Mouse (Mus musculus) forebrain, embryonic 13.5 days (tissue): Measurements from ENCODE around the gene Gmip. TPM values are rescaled to one million over a fixed set of nuclear protein-coding genes. Genes with fewer than 3 reads are reported as not detected.

Source experiments
- ATAC-seq: fragments of 200-750 bp; cut with Nextera tagmentation; 2 replicates; pipeline ENCODE4 v1.8.0; 2017
- H3K27ac ChIP-seq: fragments of 300-500 bp; sonication (generic); 2 replicates; pipeline ENCODE4 v1.5.1; 2015; ENCODE audit warnings: inconsistent platforms, mild to moderate bottlenecking, moderate library complexity
- H3K27me3 ChIP-seq: fragments of 300-500 bp; sonication (generic); 2 replicates; pipeline ENCODE4 v1.6.1; 2015; ENCODE audit warnings: mild to moderate bottlenecking, inconsistent platforms
- H3K36me3 ChIP-seq: fragments of 300-500 bp; sonication (generic); 2 replicates; pipeline ENCODE4 v1.6.1; 2015; ENCODE audit warnings: mild to moderate bottlenecking, inconsistent platforms; ENCODE audit not compliant: poor library complexity, severe bottlenecking
- H3K4me1 ChIP-seq: fragments of 300-500 bp; sonication (generic); 2 replicates; pipeline ENCODE4 v1.6.1; 2015; ENCODE audit warnings: inconsistent platforms
- H3K4me2 ChIP-seq: fragments of 300-500 bp; sonication (generic); 2 replicates; pipeline ENCODE4 v1.6.1; 2015; ENCODE audit warnings: inconsistent platforms, mild to moderate bottlenecking, moderate library complexity
- H3K4me3 ChIP-seq: fragments of 300-500 bp; sonication (generic); 2 replicates; pipeline ENCODE4 v1.5.1; 2015; ENCODE audit warnings: mild to moderate bottlenecking, inconsistent platforms
- H3K9ac ChIP-seq: fragments of 300-500 bp; sonication (generic); 2 replicates; pipeline ENCODE4 v1.6.1; 2015; ENCODE audit warnings: mild to moderate bottlenecking, inconsistent platforms
- H3K9me3 ChIP-seq: fragments of 300-500 bp; sonication (generic); replicated peaks from 2 replicates; pipeline ENCODE4 v1.6.1; 2016; ENCODE audit warnings: inconsistent platforms
- WGBS: fragments of 180-500 bp; shearing (Covaris S2); methylation state at CpG from one replicate; pipeline ENCODE4 v1.1.7; 2015; 5-methylcytosine and 5-hydroxymethylcytosine counted together
- polyA plus RNA-seq: library from polyadenylated mRNA; unstranded; fragments of >200 nt; fragmentation: Nextera tagmentation; extraction: Ambion mirVana; gene quantifications from 2 replicates; pipeline ENCODE4 v1.2.1, GENCODE M21; 2015

Gmip gene
- polyA plus RNA-seq, 1 experiment from 2014 or later: 28.6 TPM

DNA sequence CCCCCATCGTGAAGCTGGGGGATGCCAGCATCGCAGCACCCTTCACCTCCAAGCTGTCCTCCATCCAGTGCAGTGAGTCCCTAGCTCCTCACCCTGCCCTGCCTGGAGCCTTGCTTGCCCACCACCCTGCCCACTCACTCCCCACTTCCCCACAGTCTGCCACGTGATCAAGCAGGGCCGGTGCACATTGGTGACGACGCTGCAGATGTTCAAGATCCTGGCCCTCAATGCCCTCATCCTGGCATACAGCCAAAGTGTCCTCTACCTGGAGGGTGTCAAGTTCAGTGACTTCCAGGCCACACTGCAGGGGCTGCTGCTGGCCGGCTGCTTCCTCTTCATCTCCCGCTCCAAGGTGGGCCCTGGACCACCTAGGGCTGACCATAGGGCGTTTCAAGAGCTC is 3.0 kb upstream of the Gmip start:
- Histone ChIP-seq H3K4me3 (no peak overlapping the region), H3K9me3 (no peaks in the 10 kb centered on the region), H3K4me1 (peaks cover 16% of the 10 kb centered on the region; the same call in 1 of the 2 replicates), H3K9ac (no peak overlapping the region), H3K27ac (no peak overlapping the region), H3K27me3 (no peaks in the 10 kb centered on the region), H3K4me2 (no peak overlapping the region), H3K36me3 (peaks cover 77% of the 10 kb centered on the region)
- WGBS: 93% methylated on average over 9 of the region's 9 CpGs
- no peak for ATAC-seq

DNA sequence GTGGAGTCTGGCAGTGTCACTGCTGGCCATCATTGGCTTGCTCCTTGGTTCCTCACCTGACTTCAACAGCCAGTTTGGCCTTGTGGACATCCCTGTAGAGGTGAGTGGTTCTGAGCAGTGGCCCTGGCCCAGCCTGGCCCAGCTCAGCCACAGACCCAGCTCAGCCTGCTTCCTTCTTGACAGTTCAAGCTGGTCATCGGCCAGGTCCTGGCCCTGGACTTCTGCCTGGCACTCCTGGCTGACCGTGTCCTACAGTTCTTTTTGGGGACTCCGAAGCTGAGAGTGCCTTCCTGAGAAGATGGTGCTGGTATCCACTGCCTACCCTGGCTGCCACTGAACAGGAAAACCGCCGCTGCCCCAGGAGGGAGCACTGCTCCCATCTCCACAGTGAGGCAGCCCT is 1.2 kb upstream of the Gmip start:
- H3K27me3 ChIP-seq: no peaks in the 10 kb centered on the region
- H3K4me3 ChIP-seq: no peak overlapping the region
- H3K9me3 ChIP-seq: no peaks in the 10 kb centered on the region
- WGBS: 94% methylated on average over 5 of the region's 5 CpGs
- H3K4me2 ChIP-seq: no peak overlapping the region
- H3K27ac ChIP-seq: no peak overlapping the region
- no peak for ATAC-seq
- no peak overlapping the region for H3K9ac ChIP-seq
- peaks cover 77% of the 10 kb centered on the region for H3K36me3 ChIP-seq
- H3K4me1 ChIP-seq: peaks cover 16% of the 10 kb centered on the region; the same call in 1 of the 2 replicates

DNA sequence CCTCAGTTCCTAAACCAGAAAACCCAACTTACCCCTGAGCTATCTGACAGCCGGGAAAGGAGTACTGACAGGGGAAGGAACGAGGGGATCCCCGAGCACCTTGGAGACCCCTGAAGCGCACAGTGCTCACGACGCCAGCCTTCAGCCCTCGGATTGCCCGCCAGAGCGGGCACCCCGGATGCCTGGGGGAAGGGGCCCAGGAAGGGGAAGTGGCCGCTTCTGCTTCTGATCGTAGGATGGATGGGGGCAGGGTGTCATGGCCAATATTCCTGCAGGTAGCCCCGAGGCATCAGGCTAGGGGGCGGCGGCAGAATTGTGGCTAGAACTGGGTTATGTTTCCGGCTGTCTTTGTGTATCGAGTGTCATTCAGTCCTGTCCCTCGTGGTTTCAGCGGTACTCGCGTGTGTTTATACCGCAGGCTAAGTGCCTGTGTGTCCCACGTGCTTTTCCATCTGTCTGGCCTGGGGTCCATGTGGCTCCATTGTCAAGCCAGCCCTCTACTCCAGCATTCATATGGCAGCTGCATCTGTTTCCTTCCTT is 455 bp downstream of the Gmip start:
- Histone ChIP-seq H3K4me1 (peaks cover 16% of the 10 kb centered on the region; the same call in 1 of the 2 replicates), H3K9ac (peak overlapping the region; percentile 78), H3K27ac (peak overlapping the region; percentile 63), H3K27me3 (no peaks in the 10 kb centered on the region), H3K4me2 (peak overlapping the region; percentile 86), H3K9me3 (no peaks in the 10 kb centered on the region), H3K36me3 (peaks cover 74% of the 10 kb centered on the region), H3K4me3 (peak overlapping the region; percentile 59)
- 3% methylated on average over 23 of the region's 23 CpGs for WGBS
- ATAC-seq: peak; percentile 73

GRCm38 (mm10) chr8:69809820-69810219 is 1.3 kb downstream of the Gmip start:
- WGBS: 65% methylated on average over 3 of the region's 3 CpGs
- Histone ChIP-seq H3K27ac (no peak overlapping the region), H3K4me2 (peak overlapping the region; percentile 86), H3K4me1 (peaks cover 16% of the 10 kb centered on the region; the same call in 1 of the 2 replicates), H3K9ac (peak overlapping the region; percentile 6; the same call in 1 of the 2 replicates), H3K4me3 (0 out of 2 replicates have a peak overlapping the region, but pooled peaks have one; percentile 3), H3K9me3 (no peaks in the 10 kb centered on the region), H3K27me3 (no peaks in the 10 kb centered on the region), H3K36me3 (peaks cover 75% of the 10 kb centered on the region)
- no peak for ATAC-seq

DNA sequence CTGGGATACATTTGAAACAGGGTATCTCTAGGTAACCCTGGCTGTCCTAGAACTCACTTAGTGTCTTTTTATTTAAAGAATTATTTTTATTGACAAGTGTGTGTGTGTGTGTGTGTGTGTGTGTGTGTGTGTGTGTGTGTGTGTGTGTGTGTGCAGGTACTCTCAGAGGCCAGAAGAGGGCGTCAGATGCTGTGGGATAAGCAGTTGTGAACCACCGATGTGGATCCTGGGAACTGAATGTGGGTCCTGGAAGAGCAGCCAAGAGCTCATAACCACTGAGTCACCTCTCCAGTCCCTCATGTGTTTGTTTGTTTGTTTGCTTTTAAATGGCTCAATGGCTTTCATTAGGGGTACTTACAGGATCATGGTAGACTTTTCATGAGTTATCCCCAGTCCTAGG is 6.4 kb downstream of the Gmip start:
- H3K36me3 ChIP-seq: peaks cover 78% of the 10 kb centered on the region
- H3K4me2 ChIP-seq: no peak overlapping the region
- H3K9me3 ChIP-seq: no peaks in the 10 kb centered on the region
- H3K27ac ChIP-seq: no peak overlapping the region
- WGBS: 100% methylated on average over 1 of the region's 2 CpGs
- no peaks in the 10 kb centered on the region for H3K27me3 ChIP-seq
- no peak overlapping the region for H3K9ac ChIP-seq
- ATAC-seq: no peak
- H3K4me1 ChIP-seq: peaks cover 1% of the 10 kb centered on the region; the same call in 1 of the 2 replicates
- no peak overlapping the region for H3K4me3 ChIP-seq

DNA sequence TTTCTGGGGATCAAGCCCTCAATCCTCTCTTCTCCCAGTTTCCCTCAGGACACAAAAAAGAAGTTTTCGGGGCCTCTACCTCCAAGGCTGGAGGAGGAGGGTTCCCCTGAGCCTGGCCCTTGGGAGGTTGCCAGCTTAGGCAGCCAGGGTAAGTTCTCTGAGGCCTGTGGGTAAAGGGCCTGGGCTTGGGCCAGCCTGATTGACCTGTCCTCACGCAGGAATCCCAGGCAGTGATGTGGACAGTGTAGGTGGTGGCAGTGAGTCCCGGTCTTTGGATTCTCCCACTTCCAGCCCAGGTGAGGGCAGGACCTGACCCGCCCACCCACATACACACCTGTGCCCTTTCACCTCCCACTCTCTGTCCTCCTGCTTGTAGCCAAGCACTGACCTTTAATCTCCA is 6.9 kb downstream of the Gmip start:
- Histone ChIP-seq H3K27ac (no peak overlapping the region), H3K4me3 (no peak overlapping the region), H3K9ac (no peak overlapping the region), H3K4me2 (no peak overlapping the region), H3K9me3 (no peaks in the 10 kb centered on the region), H3K4me1 (no peaks in the 10 kb centered on the region; the same call in 1 of the 2 replicates), H3K27me3 (no peaks in the 10 kb centered on the region), H3K36me3 (peaks cover 79% of the 10 kb centered on the region)
- no peak for ATAC-seq
- 95% methylated on average over 4 of the region's 4 CpGs for WGBS

- ATAC-seq: no peak
- Histone ChIP-seq H3K27me3 (0 out of 2 replicates have a peak, but pooled peaks cover 3% of the 10 kb centered on the region), H3K9ac (no peak overlapping the region), H3K9me3 (no peaks in the 10 kb centered on the region), H3K4me2 (no peak overlapping the region), H3K4me1 (peaks cover 31% of the 10 kb centered on the region), H3K4me3 (no peak overlapping the region), H3K36me3 (peaks cover 53% of the 10 kb centered on the region), H3K27ac (no peak overlapping the region)
- WGBS: 91% methylated on average over 9 of the region's 9 CpGs
These were observed 12.0 kb downstream of the Gmip start for GRCm38 (mm10) chr8:69820466-69820865.

GRCm38 (mm10) chr8:69821971-69822385 is 13.5 kb downstream of the Gmip start:
- peak overlapping the region; percentile 80 for H3K9ac ChIP-seq
- H3K36me3 ChIP-seq: peaks cover 49% of the 10 kb centered on the region
- H3K4me1 ChIP-seq: peaks cover 33% of the 10 kb centered on the region
- H3K4me3 ChIP-seq: peak overlapping the region; percentile 62
- H3K9me3 ChIP-seq: no peaks in the 10 kb centered on the region
- peak; percentile 59 for ATAC-seq
- WGBS: 0% methylated on average over 16 of the region's 22 CpGs
- peak overlapping the region; percentile 61; the same call in 1 of the 2 replicates for H3K27ac ChIP-seq
- 0 out of 2 replicates have a peak, but pooled peaks cover 3% of the 10 kb centered on the region for H3K27me3 ChIP-seq
- H3K4me2 ChIP-seq: peak overlapping the region; percentile 81

GRCm38 (mm10) chr8:69822386-69823191 is 14.1 kb downstream of the Gmip start, which contains the start of gene Lpar2:
TSS of gene Lpar2 (plus strand) at chr8:69822429.
- Histone ChIP-seq H3K36me3 (peaks cover 46% of the 10 kb centered on the region), H3K4me1 (peaks cover 33% of the 10 kb centered on the region), H3K9me3 (no peaks in the 10 kb centered on the region), H3K4me3 (peak within 1 kb of the TSS; percentile 62), H3K4me2 (peak within 1 kb of the TSS; percentile 81), H3K27me3 (0 out of 2 replicates have a peak, but pooled peaks cover 3% of the 10 kb centered on the region), H3K27ac (peak within 1 kb of the TSS; percentile 61), H3K9ac (peak within 1 kb of the TSS; percentile 80)
- WGBS: under 1% methylated on average over 29 of the region's 35 CpGs
- peak; percentile 73 for ATAC-seq

- H3K9me3 ChIP-seq: no peaks in the 10 kb centered on the region
- H3K4me3 ChIP-seq: no peak overlapping the region
- H3K4me1 ChIP-seq: peaks cover 33% of the 10 kb centered on the region
- H3K9ac ChIP-seq: no peak overlapping the region
- no peak for ATAC-seq
- H3K36me3 ChIP-seq: peaks cover 48% of the 10 kb centered on the region
- no peaks in the 10 kb centered on the region for H3K27me3 ChIP-seq
- 93% methylated on average over 12 of the region's 12 CpGs for WGBS
- no peak overlapping the region for H3K27ac ChIP-seq
- H3K4me2 ChIP-seq: no peak overlapping the region
These were observed 17.9 kb downstream of the Gmip start for GRCm38 (mm10) chr8:69826371-69826770.

GRCm38 (mm10) chr8:69832298-69832853 is 23.9 kb downstream of the Gmip start, which contains the start of gene Pbx4:
TSS of gene Pbx4 (plus strand) at chr8:69832491.
- peak within 1 kb of the TSS; percentile 82 for H3K4me2 ChIP-seq
- peak; percentile 99 for ATAC-seq
- H3K36me3 ChIP-seq: peaks cover 24% of the 10 kb centered on the region
- peaks cover 25% of the 10 kb centered on the region for H3K4me1 ChIP-seq
- peak within 1 kb of the TSS; percentile 76 for H3K9ac ChIP-seq
- no peaks in the 10 kb centered on the region for H3K9me3 ChIP-seq
- H3K27me3 ChIP-seq: no peaks in the 10 kb centered on the region
- H3K4me3 ChIP-seq: peak within 1 kb of the TSS; percentile 66
- peak within 1 kb of the TSS; percentile 85 for H3K27ac ChIP-seq
- under 1% methylated on average over 34 of the region's 38 CpGs for WGBS
